Mouse (Mus musculus): ENCODE data around the gene Rab11a. TPM values are rescaled to one million over a fixed set of nuclear protein-coding genes. Genes with fewer than 3 reads are reported as not detected.

The Rab11a gene
- polyA plus RNA-seq, 1 experiment from 2014 or later: 237 TPM

- Histone ChIP-seq H3K27me3 (ENCODE audit: poor library complexity, severe bottlenecking) (peaks cover 52% of the 10 kb centered on the region), H3K9me3 (no peaks in the 10 kb centered on the region), H3K36me3 (replicated peaks) (no peaks in the 10 kb centered on the region), H3K4me3 (no peak overlapping the region), H3K27ac (no peak overlapping the region), H3K4me1 (peaks cover 58% of the 10 kb centered on the region)
- DNase-seq (ENCODE audit: extremely low spot score, low spot score): no peak
- WGBS: 64% methylated on average over 2 of the region's 2 CpGs
Observed at GRCm38 (mm10) chr9:64668001-64668400, 69.6 kb downstream of the Rab11a start.

GRCm38 (mm10) chr9:64667513-64667912, 70.0 kb downstream of the Rab11a start:
- WGBS: 17% methylated on average over 5 of the region's 5 CpGs
- Histone ChIP-seq H3K9me3 (no peaks in the 10 kb centered on the region), H3K36me3 (replicated peaks) (no peaks in the 10 kb centered on the region), H3K4me3 (no peak overlapping the region), H3K4me1 (peaks cover 53% of the 10 kb centered on the region), H3K27ac (no peak overlapping the region), H3K27me3 (ENCODE audit: poor library complexity, severe bottlenecking) (peaks cover 53% of the 10 kb centered on the region)
- DNase-seq (ENCODE audit: extremely low spot score, low spot score): no peak

GRCm38 (mm10) chr9:64666549-64666948, 71.0 kb downstream of the Rab11a start:
- H3K36me3 ChIP-seq (replicated peaks): no peaks in the 10 kb centered on the region
- WGBS: 35% methylated on average over 4 of the region's 4 CpGs
- H3K9me3 ChIP-seq: no peaks in the 10 kb centered on the region
- peaks cover 61% of the 10 kb centered on the region for H3K27me3 ChIP-seq (ENCODE audit: poor library complexity, severe bottlenecking)
- H3K27ac ChIP-seq: no peak overlapping the region
- no peak overlapping the region for H3K4me3 ChIP-seq
- DNase-seq (ENCODE audit: extremely low spot score, low spot score): peak; percentile 50
- H3K4me1 ChIP-seq: peaks cover 45% of the 10 kb centered on the region

Small RNA genes lying within 50 kb of the gene (microRNA-seq; reads per million reads assigned to microRNA genes)
- gene Gm47308: not detected

Other genes starting within 250 kb of the Rab11a start
- gene Dennd4a, start 73.6 kb upstream of the Rab11a start, polyA plus RNA-seq (2016; fragmentation: Nextera tagmentation; extraction: Ambion mirVana): 8.8 and 10.2 TPM in 2 replicates
- 0.04 TPM in 1 of 2 replicates, not detected in the other for gene Slc24a1, start 213.8 kb upstream of the Rab11a start, polyA plus RNA-seq (2016; fragmentation: Nextera tagmentation; extraction: Ambion mirVana)
- gene Ints14, start 223.1 kb upstream of the Rab11a start, polyA plus RNA-seq (2016; fragmentation: Nextera tagmentation; extraction: Ambion mirVana): 74.2 and 77.6 TPM in 2 replicates